Mouse (Mus musculus): Measurements from ENCODE around the gene Arpc1b. TPM values are rescaled to one million over a fixed set of nuclear protein-coding genes. Genes with fewer than 3 reads are reported as not detected.
"Not testable (repeated sequence)": the region's sequence is repeated elsewhere in the genome, so short reads cannot be mapped to it uniquely, and the experiment has no call there.

Gene Arpc1b
- polyA plus RNA-seq, 1 experiment from 2014 or later, result 467 TPM

DNA sequence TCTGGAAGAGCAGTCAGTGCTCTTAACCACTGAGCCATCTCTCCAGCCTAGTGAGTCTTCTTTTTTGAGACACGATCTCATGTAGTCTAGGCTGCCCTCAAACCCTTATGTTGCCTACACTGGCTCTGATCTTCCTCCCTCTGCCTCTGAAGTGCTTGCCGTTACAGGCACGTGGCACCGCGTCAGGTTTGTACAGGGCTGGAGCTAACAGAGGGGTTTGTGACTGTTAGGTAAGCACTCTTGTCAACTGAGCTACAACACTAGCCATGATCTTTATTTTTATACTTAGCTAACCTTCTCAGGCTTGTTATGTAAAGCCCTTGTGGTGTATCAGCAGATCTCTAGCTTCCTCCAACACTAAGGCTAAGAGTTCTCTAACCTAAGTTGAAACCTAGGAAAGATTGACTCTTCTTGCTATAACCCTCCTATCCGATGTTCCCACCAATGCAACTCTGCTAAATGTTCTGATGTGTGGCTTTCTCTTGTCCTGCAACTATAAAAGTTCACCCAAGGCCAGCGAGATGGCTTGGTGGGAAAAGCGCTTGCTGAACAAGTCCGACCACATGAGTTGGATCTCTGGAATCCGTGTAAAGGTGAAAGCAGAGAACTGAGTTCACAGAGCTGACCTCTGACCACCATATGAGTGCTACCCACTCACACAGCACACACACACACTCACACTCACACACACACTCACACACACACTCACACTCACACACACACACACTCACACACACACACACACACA is 32.0 kb upstream of the Arpc1b start:
- Histone ChIP-seq H3K9me3 (ENCODE audit: low read length) (no peaks in the 10 kb centered on the region), H3K9ac (replicated peaks; ENCODE audit: low read depth) (no peak overlapping the region), H3K4me1 (ENCODE audit: insufficient read depth, low read depth, low read length) (peaks cover 4% of the 10 kb centered on the region; the same call in 1 of the 2 replicates), H3K4me3 (ENCODE audit: low read depth, low read length) (no peak overlapping the region), H3K36me3 (ENCODE audit: insufficient read depth, low read length) (no peaks in the 10 kb centered on the region), H3K27me3 (replicated peaks; ENCODE audit: insufficient read depth, low read length) (no peaks in the 10 kb centered on the region), H3K27ac (ENCODE audit: low read length) (peak overlapping the region; percentile 44; the same call in 1 of the 2 replicates), H3K4me2 (replicated peaks; ENCODE audit: low read depth, low read length) (no peak overlapping the region)
- ATAC-seq (peak; percentile 48), DNase-seq (ENCODE audit: low spot score) (peak; percentile 62)
- 58% methylated on average over 10 of the region's 10 CpGs for WGBS
- TF ChIP-seq CTCF (IDR thresholded peaks at IDR 0.05) (no peak), EP300 (IDR thresholded peaks at IDR 0.05) (no peak)

DNA sequence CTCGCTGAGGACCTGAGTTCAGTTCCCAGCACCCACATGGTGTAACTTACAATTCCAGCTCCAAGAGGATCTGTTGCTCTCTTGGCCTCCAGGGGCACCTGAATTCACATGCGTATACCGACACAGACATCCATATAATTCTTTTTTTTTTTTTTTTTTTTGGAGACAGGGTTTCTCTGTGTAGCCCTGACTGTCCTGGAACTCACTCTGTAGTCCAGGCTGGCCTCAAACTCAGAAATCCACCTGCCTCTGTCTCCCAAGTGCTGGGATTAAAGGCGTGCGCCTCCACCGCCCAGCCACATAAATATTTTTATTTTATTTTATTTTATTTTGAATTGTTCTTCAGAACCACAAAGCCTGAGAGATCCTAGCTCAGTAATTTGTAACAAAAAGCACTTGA is 30.8 kb upstream of the Arpc1b start:
- not testable (repeated sequence) for H3K27me3 ChIP-seq (replicated peaks; ENCODE audit: insufficient read depth, low read length); H3K9ac ChIP-seq (replicated peaks; ENCODE audit: low read depth); H3K9me3 ChIP-seq (ENCODE audit: low read length); H3K4me1 ChIP-seq (ENCODE audit: insufficient read depth, low read depth, low read length); ATAC-seq; H3K36me3 ChIP-seq (ENCODE audit: insufficient read depth, low read length); DNase-seq (ENCODE audit: low spot score)
- peak overlapping the region; percentile 89; the same call in 1 of the 2 replicates for H3K4me3 ChIP-seq (ENCODE audit: low read depth, low read length)
- peak overlapping the region; percentile 85 for H3K4me2 ChIP-seq (replicated peaks; ENCODE audit: low read depth, low read length)
- 55% methylated on average over 6 of the region's 6 CpGs for WGBS
- H3K27ac ChIP-seq (ENCODE audit: low read length), result peak overlapping the region; percentile 44; the same call in 1 of the 2 replicates

DNA sequence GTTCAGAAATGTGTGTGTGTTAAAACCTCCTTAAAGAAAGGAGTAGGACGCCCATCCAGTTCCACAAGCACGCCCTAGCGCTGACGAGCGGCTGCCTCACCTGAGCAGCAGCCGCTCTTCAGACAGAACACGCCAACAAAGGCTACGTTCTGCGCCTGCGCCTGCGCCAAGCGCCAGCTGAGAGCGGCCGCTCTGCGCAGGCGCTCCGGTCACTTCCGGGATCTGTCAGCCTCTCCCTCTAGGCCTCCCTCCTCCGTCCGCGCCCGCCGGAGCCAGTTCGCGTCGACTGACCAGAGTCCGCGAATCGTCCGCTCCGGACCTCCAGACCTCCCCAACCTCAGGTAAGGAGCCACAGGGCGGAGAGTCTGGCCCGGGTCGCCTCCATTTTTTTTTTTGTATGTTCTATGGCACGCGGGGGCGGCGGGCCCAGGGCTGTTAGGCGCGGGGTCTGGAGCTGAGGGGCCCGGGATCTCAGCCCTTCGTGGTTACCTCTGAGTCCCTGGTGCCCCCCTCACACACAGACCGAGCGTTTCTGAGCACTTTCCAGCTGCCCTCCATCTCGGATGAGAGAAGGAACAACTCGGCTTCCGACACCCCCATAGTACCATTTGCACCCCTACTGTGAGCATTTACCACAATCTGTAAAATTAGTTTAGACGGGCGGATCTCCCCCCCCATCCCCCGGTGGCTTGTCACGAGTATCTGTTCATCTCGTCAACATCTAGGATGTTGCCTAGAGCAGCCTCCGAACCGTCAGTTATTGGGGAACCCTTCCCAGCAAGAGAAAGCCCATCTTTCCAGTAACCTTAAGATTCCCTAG is 30.2 kb upstream of the Arpc1b start, which contains the start of the genes Arpc1a and Kpna7:
Arpc1a (plus strand) TSS at position 199 of the 820 bp plus-strand sequence.
Kpna7 (minus strand) TSS at position 399 of the 820 bp plus-strand sequence.
- H3K27me3 ChIP-seq (replicated peaks; ENCODE audit: insufficient read depth, low read length), result no peaks in the 10 kb centered on the region
- TF ChIP-seq EP300 (IDR thresholded peaks at IDR 0.05) (no peak), CTCF (IDR thresholded peaks at IDR 0.05) (no peak)
- H3K4me2 ChIP-seq (replicated peaks; ENCODE audit: low read depth, low read length), result peak within 1 kb of the TSS; percentile 85
- peak within 1 kb of the TSS; percentile 89 for H3K4me3 ChIP-seq (ENCODE audit: low read depth, low read length)
- H3K27ac ChIP-seq (ENCODE audit: low read length), result peak within 1 kb of the TSS; percentile 85
- no peaks in the 10 kb centered on the region for H3K36me3 ChIP-seq (ENCODE audit: insufficient read depth, low read length)
- H3K9me3 ChIP-seq (ENCODE audit: low read length), result no peaks in the 10 kb centered on the region
- H3K9ac ChIP-seq (replicated peaks; ENCODE audit: low read depth), result peak within 1 kb of the TSS; percentile 93
- DNase-seq (ENCODE audit: low spot score), result peak; percentile 98
- peak; percentile 98 for ATAC-seq
- WGBS, result under 1% methylated on average over 53 of the region's 54 CpGs
- peaks cover 4% of the 10 kb centered on the region; the same call in 1 of the 2 replicates for H3K4me1 ChIP-seq (ENCODE audit: insufficient read depth, low read depth, low read length)

DNA sequence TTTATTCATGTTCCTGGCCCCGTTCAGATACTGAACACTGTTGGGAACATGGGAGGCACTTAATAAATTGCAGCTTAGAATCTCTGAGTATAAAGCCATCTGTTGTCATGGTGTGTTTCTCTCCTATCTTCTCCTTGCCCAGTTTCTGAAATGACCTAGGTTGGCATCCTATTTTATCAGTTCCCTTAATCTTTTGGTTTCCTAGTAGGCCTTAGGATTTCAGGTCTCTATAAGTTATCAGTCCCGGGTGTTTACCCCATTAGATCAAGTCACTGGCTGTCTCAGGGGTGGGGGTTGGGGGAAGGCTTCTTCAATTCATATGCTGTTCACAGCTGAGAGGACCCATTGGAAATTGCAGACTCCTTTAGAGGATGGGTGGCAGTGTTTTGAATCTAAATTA is 29.2 kb upstream of the Arpc1b start:
- Histone ChIP-seq H3K36me3 (ENCODE audit: insufficient read depth, low read length) (no peaks in the 10 kb centered on the region), H3K9ac (replicated peaks; ENCODE audit: low read depth) (peak overlapping the region; percentile 93), H3K4me3 (ENCODE audit: low read depth, low read length) (peak overlapping the region; percentile 89), H3K9me3 (ENCODE audit: low read length) (no peaks in the 10 kb centered on the region), H3K27me3 (replicated peaks; ENCODE audit: insufficient read depth, low read length) (no peaks in the 10 kb centered on the region), H3K4me1 (ENCODE audit: insufficient read depth, low read depth, low read length) (peaks cover 4% of the 10 kb centered on the region; the same call in 1 of the 2 replicates), H3K4me2 (replicated peaks; ENCODE audit: low read depth, low read length) (peak overlapping the region; percentile 85), H3K27ac (ENCODE audit: low read length) (no peak overlapping the region)
- WGBS, result 44% methylated on average over 2 of the region's 2 CpGs
- DNase-seq (ENCODE audit: low spot score) (no peak), ATAC-seq (no peak)
- no peak for TF ChIP-seq CTCF (IDR thresholded peaks at IDR 0.05)
- no peak for TF ChIP-seq EP300 (IDR thresholded peaks at IDR 0.05)

DNA sequence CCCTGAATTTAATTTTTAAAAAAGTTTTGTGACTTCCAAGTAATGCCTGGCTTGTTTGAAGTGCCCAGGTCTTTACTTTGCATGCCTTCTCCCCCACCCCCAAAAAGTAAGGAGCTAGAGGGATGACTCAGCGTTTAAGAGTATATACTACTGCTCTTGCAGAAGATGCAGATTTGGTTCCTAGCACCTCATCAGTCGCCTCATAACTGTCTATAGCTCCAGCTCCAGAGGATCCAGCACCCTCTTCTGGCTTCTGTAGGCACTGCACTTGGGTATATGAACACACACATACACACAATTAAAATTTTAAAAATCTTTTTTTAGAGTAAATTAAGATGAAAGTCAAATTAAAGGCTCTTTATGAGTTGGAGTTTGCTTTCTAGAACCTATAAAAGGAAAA is 25.8 kb upstream of the Arpc1b start:
- Histone ChIP-seq H3K9ac (replicated peaks; ENCODE audit: low read depth) (no peak overlapping the region), H3K4me1 (ENCODE audit: insufficient read depth, low read depth, low read length) (peaks cover 4% of the 10 kb centered on the region; the same call in 1 of the 2 replicates), H3K27me3 (replicated peaks; ENCODE audit: insufficient read depth, low read length) (no peaks in the 10 kb centered on the region), H3K36me3 (ENCODE audit: insufficient read depth, low read length) (peaks cover 8% of the 10 kb centered on the region; the same call in 1 of the 2 replicates), H3K4me3 (ENCODE audit: low read depth, low read length) (no peak overlapping the region), H3K4me2 (replicated peaks; ENCODE audit: low read depth, low read length) (no peak overlapping the region), H3K9me3 (ENCODE audit: low read length) (no peaks in the 10 kb centered on the region), H3K27ac (ENCODE audit: low read length) (no peak overlapping the region)
- WGBS, result 93% methylated on average over 2 of the region's 2 CpGs
- no peak for DNase-seq (ENCODE audit: low spot score)
- no peak for ATAC-seq
- TF ChIP-seq EP300 (IDR thresholded peaks at IDR 0.05) (no peak), CTCF (IDR thresholded peaks at IDR 0.05) (peak; percentile 28)

DNA sequence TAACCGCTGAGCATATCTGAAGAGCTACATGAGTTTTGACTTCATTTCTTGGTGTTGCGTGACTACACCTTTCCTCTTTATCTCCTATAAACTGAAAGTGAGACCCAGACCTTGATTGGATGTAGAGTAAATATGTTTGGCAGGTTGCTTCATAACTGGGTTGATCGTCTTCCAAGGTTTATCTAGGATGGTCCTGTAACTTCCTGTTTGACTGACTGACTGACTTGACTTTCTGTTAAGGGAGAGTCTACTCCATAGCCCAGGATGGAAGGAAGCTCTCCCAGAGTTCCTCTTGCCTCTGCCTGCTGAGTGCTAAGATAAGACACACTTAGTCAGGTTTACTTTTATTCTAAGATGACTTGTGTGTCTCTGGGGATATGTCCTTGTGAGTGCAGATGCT is 24.1 kb upstream of the Arpc1b start:
- no peaks in the 10 kb centered on the region for H3K4me1 ChIP-seq (ENCODE audit: insufficient read depth, low read depth, low read length)
- H3K4me2 ChIP-seq (replicated peaks; ENCODE audit: low read depth, low read length), result no peak overlapping the region
- 65% methylated on average over 3 of the region's 3 CpGs for WGBS
- H3K4me3 ChIP-seq (ENCODE audit: low read depth, low read length), result no peak overlapping the region
- no peak for ATAC-seq
- no peak overlapping the region for H3K27ac ChIP-seq (ENCODE audit: low read length)
- no peak for DNase-seq (ENCODE audit: low spot score)
- H3K9me3 ChIP-seq (ENCODE audit: low read length), result no peaks in the 10 kb centered on the region
- TF ChIP-seq EP300 (IDR thresholded peaks at IDR 0.05) (no peak), CTCF (IDR thresholded peaks at IDR 0.05) (no peak)
- peaks cover 9% of the 10 kb centered on the region; the same call in 1 of the 2 replicates for H3K36me3 ChIP-seq (ENCODE audit: insufficient read depth, low read length)
- H3K9ac ChIP-seq (replicated peaks; ENCODE audit: low read depth), result no peak overlapping the region
- H3K27me3 ChIP-seq (replicated peaks; ENCODE audit: insufficient read depth, low read length), result no peaks in the 10 kb centered on the region
